Mouse (Mus musculus) liver, adult 2 months (tissue): ENCODE results near the gene Gpr3. TPM values are rescaled to one million over a fixed set of nuclear protein-coding genes. Genes with fewer than 3 reads are reported as not detected.

Experiments used
- DNase-seq: peaks from one replicate; pipeline ENCODE4 v3.0.0-alpha.2; 2011; ENCODE audit warnings: low read depth, low spot score; ENCODE audit errors: extremely low read depth
- H3K27ac ChIP-seq: fragments of 200-500 bp; replicated peaks from 2 replicates; pipeline ENCODE4 v1.5.1; 2012; ENCODE audit warnings: low read depth, mild to moderate bottlenecking, control low read depth, inconsistent platforms, low read length; ENCODE audit not compliant: insufficient read depth
- H3K27me3 ChIP-seq: fragments of 200-500 bp; 2 replicates; pipeline ENCODE4 v1.6.1; 2012; ENCODE audit warnings: mild to moderate bottlenecking, moderate library complexity, low read length, inconsistent platforms; ENCODE audit not compliant: control insufficient read depth, insufficient read depth
- H3K36me3 ChIP-seq: fragments of 200-500 bp; 2 replicates; pipeline ENCODE4 v1.6.1; 2012; ENCODE audit warnings: low read length, inconsistent platforms; ENCODE audit not compliant: control insufficient read depth, insufficient read depth
- H3K4me1 ChIP-seq: fragments of 200-500 bp; 2 replicates; pipeline ENCODE4 v1.6.1; 2011; ENCODE audit warnings: low read length; ENCODE audit not compliant: control insufficient read depth, insufficient read depth
- H3K4me3 ChIP-seq: fragments of 200-500 bp; 2 replicates; pipeline ENCODE4 v1.5.1; 2011; ENCODE audit warnings: low read depth, mild to moderate bottlenecking, control low read depth, low read length, moderate library complexity; ENCODE audit not compliant: insufficient read depth
- H3K79me2 ChIP-seq: fragments of 200-500 bp; 2 replicates; pipeline ENCODE4 v1.6.1; 2012; ENCODE audit warnings: inconsistent platforms, mild to moderate bottlenecking, low read length, moderate library complexity; ENCODE audit not compliant: control insufficient read depth, insufficient read depth
- H3K9ac ChIP-seq: fragments of 200-500 bp; 2 replicates; pipeline ENCODE4 v1.6.1; 2012; ENCODE audit warnings: low read depth, mild to moderate bottlenecking, control low read depth, inconsistent platforms, low read length
- CTCF ChIP-seq: fragments of 200-500 bp; IDR thresholded peaks from 2 replicates; pipeline ENCODE4 v1.5.1; 2011; ENCODE audit warnings: low read depth, low read length, control low read depth
- POLR2A ChIP-seq: fragments of 200-500 bp; IDR thresholded peaks from 2 replicates; pipeline ENCODE4 v1.6.1; 2011; ENCODE audit warnings: low read length, control low read depth; ENCODE audit not compliant: insufficient read depth; ENCODE audit errors: extremely low read depth
- WGBS: fragments of 180-500 bp; shearing (Covaris S2); methylation state at CpG from one replicate; pipeline ENCODE4 v1.1.7; 2018; 5-methylcytosine and 5-hydroxymethylcytosine counted together
- polyA plus RNA-seq: library from polyadenylated mRNA; depleted of rRNA; stranded (reverse); fragments of >200 nt; gene quantifications from 2 replicates; pipeline ENCODE4 v1.2.3, GENCODE M21; 2012
- total RNA-seq: library from RNA; depleted of rRNA; stranded (reverse); fragments of >200 nt; gene quantifications from 2 replicates; pipeline ENCODE4 v1.2.3, GENCODE M21; 2014

The Gpr3 gene
- total and polyA plus RNA-seq, 2 experiments: not detected

- Histone ChIP-seq H3K27ac (no peak overlapping the region), H3K27me3 (no peaks in the 10 kb centered on the region), H3K36me3 (peaks cover 38% of the 10 kb centered on the region), H3K4me3 (no peak overlapping the region), H3K79me2 (peaks cover 6% of the 10 kb centered on the region; the same call in 1 of the 2 replicates), H3K4me1 (peaks cover 13% of the 10 kb centered on the region), H3K9ac (no peak overlapping the region)
- WGBS: 91% methylated on average over 5 of the region's 5 CpGs
- no peak for DNase-seq
- TF ChIP-seq POLR2A (no peak), CTCF (no peak)
Measured at GRCm38 (mm10) chr4:133186856-133187255, 25.5 kb downstream of the Gpr3 start.

DNA sequence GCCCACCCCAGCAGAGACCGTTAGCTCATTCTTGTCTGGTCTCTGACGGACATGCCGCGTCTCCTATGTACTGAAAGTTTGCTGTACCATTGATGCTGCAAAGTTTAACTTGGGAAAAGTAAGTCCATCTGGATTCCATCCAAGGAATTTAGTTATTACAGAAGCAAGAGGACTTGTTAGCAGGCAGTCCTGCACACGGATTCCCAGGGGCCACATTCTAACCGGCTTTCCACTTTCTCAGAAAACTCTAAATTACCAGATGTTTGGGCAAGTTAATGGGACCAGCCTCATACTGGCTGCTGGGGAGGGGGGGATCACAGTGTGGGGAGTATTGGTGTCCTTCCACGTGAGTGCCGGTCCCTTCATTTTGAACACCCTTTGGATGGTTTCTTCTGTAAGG is 26.4 kb downstream of the Gpr3 start:
- Histone ChIP-seq H3K79me2 (peaks cover 9% of the 10 kb centered on the region; the same call in 1 of the 2 replicates), H3K36me3 (peaks cover 30% of the 10 kb centered on the region), H3K4me3 (no peak overlapping the region), H3K27ac (no peak overlapping the region), H3K9ac (no peak overlapping the region), H3K4me1 (peaks cover 13% of the 10 kb centered on the region), H3K27me3 (no peaks in the 10 kb centered on the region)
- 80% methylated on average over 8 of the region's 8 CpGs for WGBS
- no peak for TF ChIP-seq POLR2A
- TF ChIP-seq CTCF: no peak
- no peak for DNase-seq

- H3K27me3 ChIP-seq: no peaks in the 10 kb centered on the region
- H3K79me2 ChIP-seq: peaks cover 9% of the 10 kb centered on the region; the same call in 1 of the 2 replicates
- peak overlapping the region; percentile 29; the same call in 1 of the 2 replicates for H3K4me3 ChIP-seq
- H3K4me1 ChIP-seq: peaks cover 13% of the 10 kb centered on the region
- WGBS: 30% methylated on average over 15 of the region's 15 CpGs
- TF ChIP-seq CTCF: no peak
- no peak for TF ChIP-seq POLR2A
- H3K9ac ChIP-seq: no peak overlapping the region
- H3K36me3 ChIP-seq: peaks cover 22% of the 10 kb centered on the region
- H3K27ac ChIP-seq: peak overlapping the region; percentile 25
- no peak for DNase-seq
Measured at GRCm38 (mm10) chr4:133184898-133185665, 27.3 kb downstream of the Gpr3 start.

DNA sequence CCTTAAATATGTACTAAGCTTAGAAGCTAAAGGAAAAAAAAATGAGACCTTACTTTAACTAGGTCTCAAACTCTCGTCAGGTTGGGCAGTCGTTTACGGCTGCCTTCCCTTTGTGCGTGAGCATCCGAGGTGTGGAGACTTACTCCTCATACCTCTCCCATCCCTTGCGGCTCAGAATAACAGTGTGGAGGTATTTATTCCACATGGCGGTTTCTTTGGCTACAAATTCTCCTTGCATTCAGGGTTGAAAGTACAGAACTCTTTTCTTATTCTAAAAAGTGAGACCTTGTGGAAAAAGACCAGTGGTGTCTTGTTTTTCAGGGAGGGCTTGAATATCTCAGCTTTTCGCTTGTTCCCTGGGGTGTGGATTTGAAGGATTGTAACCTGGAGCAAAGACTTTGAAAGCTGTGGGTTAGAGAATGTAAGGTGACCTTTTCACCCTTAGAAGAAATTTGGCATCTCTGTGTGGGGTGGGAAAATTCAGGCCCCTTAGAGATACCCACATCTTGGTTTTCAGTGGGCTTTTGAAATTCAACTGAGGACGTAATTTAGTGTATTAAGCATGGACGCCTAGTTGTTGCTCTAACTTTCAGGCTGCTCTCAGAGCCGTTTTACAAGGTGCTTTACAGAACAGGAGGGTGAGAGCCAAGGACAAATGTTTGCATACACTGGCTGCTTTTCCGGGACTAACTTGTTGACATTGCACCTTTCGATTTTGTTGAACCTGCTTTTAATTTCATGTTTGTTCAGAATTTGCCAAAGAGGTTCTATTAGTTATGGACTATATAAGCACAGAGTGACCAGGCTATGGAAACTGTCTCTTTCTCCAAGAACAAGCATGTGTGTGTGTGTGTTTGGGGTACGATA is 28.1 kb downstream of the Gpr3 start:
- Histone ChIP-seq H3K79me2 (peaks cover 9% of the 10 kb centered on the region; the same call in 1 of the 2 replicates), H3K36me3 (peaks cover 16% of the 10 kb centered on the region), H3K4me3 (peak overlapping the region; percentile 29; the same call in 1 of the 2 replicates), H3K27me3 (no peaks in the 10 kb centered on the region), H3K27ac (peak overlapping the region; percentile 25), H3K4me1 (peaks cover 13% of the 10 kb centered on the region), H3K9ac (no peak overlapping the region)
- 52% methylated on average over 14 of the region's 14 CpGs for WGBS
- TF ChIP-seq POLR2A (no peak), CTCF (no peak)
- peak; percentile 81 for DNase-seq

- H3K9ac ChIP-seq: no peak overlapping the region
- no peak for TF ChIP-seq POLR2A
- no peak for TF ChIP-seq CTCF
- 96% methylated on average over 8 of the region's 8 CpGs for WGBS
- peaks cover 16% of the 10 kb centered on the region for H3K4me1 ChIP-seq
- peaks cover 16% of the 10 kb centered on the region; the same call in 1 of the 2 replicates for H3K79me2 ChIP-seq
- DNase-seq: no peak
- H3K27me3 ChIP-seq: no peaks in the 10 kb centered on the region
- H3K4me3 ChIP-seq: no peak overlapping the region
- peaks cover 12% of the 10 kb centered on the region for H3K36me3 ChIP-seq
- no peak overlapping the region for H3K27ac ChIP-seq
Measured at GRCm38 (mm10) chr4:133182439-133183033, 29.8 kb downstream of the Gpr3 start.
